Mouse (Mus musculus) urinary bladder, adult 18-20 months (tissue): ENCODE results near the gene Iars2.
A peak's percentile ranks its signal among the peaks of the same experiment; 100 is the strongest.
"Not testable (repeated sequence)": the region's sequence is repeated elsewhere in the genome, so short reads cannot be mapped to it uniquely, and the experiment has no call there.

Source experiments
- DNase-seq, 2 experiments: peaks; one replicate each; pipeline ENCODE4 v3.0.0; 2022; ENCODE audit warnings: low spot score in 2 of 2, mixed read lengths in 2 of 2

Iars2 gene

DNA sequence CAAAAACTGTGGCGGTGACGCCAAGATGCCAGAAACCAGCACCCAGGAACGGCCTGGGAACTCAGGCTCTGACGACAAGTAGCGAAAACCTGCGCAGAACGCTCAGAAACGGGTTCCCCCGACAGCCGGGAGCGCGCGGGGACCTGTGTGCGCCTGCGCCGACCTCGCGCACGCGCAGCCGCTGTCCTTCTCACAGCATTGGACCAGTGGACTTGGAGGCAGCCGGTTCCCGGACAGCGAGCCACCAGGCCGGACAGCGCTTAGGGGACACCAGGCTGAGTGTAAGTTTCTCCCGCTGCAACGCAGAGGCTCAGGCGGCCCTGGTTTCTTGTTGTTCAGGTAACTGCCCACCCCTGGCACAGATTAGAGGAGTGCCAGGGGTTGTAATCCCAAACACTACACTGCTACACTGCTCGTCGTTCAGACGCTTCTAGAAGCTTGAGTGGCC lies 2.8 kb upstream of the Iars2 start, which contains the start of gene Bpnt1:
TSS of gene Bpnt1 (plus strand) at position 167 of the 448 bp plus-strand sequence.
- DNase-seq = peak; percentile 72 to 81

DNA sequence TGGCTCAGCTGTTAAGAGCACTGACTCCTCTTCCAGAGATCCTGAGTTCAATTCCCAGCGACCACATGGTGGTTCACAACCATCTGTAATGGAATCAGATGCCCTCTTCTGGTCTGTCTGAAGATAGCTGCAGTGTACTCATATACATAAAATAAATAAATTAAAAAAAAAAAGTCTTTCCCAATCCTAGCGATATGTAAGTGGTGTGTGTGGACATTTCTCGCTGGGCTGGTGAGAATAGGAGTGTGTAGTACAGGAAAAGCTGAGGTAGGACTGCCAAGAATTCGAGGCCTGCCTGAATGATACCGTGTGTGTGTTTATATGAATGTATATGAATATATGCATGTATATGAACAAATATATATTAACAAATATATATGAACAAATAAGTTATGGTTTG lies 2.2 kb upstream of the Iars2 start:
- DNase-seq = no peak

- no peak for DNase-seq
Observed at GRCm38 (mm10) chr1:185329851-185330250, 655 bp upstream of the Iars2 start.

GRCm38 (mm10) chr1:185327754-185328345 lies 1.3 kb downstream of the Iars2 start:
- DNase-seq = not testable (repeated sequence)

DNA sequence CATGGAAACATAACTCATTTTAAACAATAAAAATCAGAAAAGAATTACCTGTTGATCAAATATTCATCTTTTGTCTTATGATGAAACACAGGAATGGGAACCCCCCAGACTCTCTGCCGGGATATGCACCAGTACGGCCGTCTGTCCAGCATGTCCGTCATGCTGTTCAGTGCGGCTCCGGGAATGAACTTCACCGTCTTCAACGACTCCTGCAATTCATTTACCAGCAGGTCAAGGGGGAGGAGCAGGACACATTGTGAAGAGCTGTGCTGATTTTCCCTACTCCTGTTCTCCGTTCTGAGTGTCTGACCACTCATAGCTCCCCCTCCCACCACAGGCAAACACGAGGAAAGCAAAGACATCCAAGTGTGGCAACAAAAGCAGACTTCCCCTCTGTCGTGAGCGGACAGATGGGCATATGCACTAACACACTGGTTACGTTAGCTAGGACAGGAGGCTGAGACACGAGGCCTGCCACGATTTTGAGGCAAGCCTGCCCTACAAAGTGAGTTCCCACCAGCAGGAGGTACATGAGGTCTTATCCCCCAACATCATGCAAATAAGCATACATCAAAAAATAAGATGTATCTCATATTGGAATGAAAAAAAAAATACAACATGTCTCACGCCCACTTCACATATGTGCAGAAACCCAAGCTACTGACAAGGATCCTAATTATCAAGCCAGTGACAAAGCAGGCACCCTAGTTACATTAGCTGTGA lies 13.2 kb downstream of the Iars2 start:
- DNase-seq = no peak

- DNase-seq = no peak
Observed at GRCm38 (mm10) chr1:185314546-185314945, 14.7 kb downstream of the Iars2 start.

GRCm38 (mm10) chr1:185311949-185312348 lies 17.2 kb downstream of the Iars2 start:
- DNase-seq = no peak

GRCm38 (mm10) chr1:185308908-185309307 lies 20.3 kb downstream of the Iars2 start:
- DNase-seq = no peak

- no peak for DNase-seq
Observed at GRCm38 (mm10) chr1:185308334-185308733, 20.9 kb downstream of the Iars2 start.

GRCm38 (mm10) chr1:185307645-185308044 lies 21.6 kb downstream of the Iars2 start:
- DNase-seq = no peak

- no peak for DNase-seq
Observed at GRCm38 (mm10) chr1:185306836-185307235, 22.4 kb downstream of the Iars2 start.

DNA sequence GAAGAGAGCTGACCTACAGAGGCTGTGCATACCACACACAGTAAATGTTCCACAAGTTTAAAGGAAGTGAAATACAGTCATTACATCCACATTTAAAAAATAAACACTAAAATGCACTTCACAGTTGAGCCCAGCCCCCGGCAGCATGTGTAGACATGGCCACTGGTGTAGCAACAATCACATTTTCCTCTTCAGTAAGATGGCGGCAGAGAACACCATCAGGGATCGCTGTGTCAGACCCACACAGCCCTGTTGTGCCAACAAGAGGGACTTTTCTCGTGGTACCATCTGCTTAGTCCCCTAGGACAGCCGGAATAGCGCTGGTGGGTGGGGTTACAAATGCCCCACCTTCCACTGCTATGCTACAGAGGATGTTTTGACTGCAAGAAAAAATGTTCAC lies 26.4 kb downstream of the Iars2 start:
- no peak for DNase-seq

DNA sequence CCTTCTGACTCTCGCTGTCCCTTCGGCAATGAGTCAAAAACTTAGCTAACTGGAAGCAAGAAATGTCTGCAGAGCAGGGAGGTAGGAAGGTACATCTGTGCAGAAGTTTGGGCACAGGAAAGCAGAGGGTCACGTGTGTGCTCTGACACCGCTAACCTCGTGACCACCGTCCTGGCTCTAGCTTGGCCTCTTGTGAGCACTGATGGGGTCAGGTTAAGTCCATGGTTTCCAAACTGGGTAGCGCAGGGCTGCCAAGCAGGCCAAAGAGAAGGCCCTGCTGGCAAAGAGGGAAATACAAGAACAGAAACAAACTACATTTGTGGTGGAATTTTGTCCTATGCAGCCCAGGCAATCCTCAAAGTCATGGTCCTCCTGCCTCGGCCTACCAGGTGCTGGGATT lies 30.7 kb downstream of the Iars2 start:
- DNase-seq = no peak

- no peak for DNase-seq
Observed at GRCm38 (mm10) chr1:185296850-185297249, 32.3 kb downstream of the Iars2 start.

GRCm38 (mm10) chr1:185292646-185293360 lies 36.4 kb downstream of the Iars2 start:
- no peak for DNase-seq

DNA sequence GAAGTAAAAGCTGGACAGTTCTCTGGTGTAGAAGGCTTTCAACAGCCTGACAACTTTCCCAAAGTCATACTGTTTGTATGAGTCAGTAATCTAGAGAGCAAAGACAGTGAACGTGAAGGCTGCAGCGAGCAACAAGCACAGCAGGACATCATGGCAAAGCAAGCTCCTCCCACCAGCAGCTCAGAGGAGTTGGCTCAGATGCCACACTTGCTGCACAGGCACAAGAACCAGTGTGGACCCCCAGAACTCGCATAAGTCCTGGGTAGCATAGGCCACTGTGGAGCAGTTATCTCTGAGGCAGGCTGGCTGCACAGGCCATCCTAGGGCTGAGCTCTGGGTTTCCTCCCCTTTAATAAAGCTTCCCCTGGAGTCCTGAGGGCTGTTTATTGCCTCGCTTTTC lies 37.9 kb downstream of the Iars2 start:
- no peak for DNase-seq

- DNase-seq = peak in 1 of 2 experiments; percentile 17
Observed at GRCm38 (mm10) chr1:185289231-185289630, 40.0 kb downstream of the Iars2 start.

- DNase-seq = no peak
Observed at GRCm38 (mm10) chr1:185287066-185287465, 42.1 kb downstream of the Iars2 start.

DNA sequence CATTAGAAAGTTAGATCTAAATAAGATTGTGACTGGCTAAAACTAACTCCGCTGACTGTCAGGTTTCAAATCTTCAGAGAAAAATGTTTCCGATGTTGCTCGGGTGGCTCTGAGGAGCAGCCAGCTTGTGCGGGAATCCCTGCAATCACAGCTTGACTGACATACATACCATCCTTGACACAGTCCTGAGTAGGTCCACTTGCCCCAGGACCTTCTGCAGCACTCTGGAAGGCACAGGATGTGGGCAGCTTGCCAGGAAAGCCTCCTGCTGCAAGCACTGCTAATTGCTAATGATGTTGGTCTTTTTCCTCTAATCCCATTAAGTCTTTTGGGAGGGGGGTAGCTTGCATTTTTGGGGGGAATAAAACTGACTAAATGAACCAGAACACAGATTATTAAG lies 44.0 kb downstream of the Iars2 start:
- DNase-seq = no peak

DNA sequence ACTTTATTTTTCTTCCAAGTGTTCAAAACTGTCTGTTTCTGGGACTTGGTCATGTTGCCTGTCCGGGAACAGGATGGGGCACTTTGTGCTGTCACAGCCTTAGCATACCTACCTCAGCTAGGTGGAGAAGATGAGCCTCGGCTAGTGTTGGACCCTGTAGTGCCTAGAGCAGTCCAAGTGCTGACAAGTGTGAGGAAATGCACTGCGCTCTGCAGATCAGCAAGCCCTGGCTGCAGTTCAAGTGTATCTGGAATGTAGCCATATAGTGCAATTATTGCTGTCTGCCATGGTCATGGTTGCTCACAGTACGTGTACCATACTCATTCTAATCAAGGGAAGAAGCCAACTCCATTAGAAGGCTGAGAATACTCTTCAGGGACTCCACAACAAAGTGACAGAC lies 44.5 kb downstream of the Iars2 start:
- DNase-seq = no peak

DNA sequence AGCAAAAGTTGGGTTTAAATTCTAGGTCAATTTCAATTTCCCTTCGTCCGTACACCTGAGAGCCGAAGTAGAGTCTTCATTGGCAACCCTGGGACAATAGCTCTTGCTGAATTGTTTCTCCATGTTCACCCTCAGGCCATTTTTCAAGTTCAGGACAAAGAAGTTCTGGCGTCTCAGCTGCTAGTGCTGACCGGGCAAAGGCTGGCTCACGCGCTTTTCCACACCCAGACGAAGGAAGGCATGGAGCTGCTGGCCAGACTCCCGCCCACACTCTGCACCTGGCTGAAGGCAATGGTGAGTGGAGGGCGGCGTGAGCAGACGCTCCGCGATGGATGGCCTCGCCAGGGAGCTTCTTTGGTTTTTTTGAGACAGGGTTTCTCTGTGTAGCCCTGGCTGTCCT lies 45.9 kb downstream of the Iars2 start:
- DNase-seq = no peak

DNA sequence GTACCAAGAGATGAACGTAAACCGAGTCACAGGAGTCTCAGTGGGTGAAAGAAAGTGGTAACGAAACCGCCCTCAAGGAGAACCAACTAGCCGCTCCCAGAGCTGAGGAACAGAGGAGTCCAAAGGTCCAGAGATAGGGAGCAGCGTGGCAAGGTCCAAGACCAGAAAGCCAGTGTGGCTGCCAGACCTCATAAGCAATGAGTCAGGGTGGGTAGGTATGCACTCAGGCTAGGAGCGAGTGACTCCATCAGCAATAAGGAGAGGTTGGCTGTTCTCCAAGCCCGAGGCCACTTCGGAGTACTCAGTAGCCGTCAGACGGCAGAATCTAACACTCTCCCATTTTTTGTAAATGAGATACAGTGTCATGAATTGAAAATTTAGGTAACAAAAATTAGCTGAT lies 46.4 kb downstream of the Iars2 start:
- DNase-seq = no peak

DNA sequence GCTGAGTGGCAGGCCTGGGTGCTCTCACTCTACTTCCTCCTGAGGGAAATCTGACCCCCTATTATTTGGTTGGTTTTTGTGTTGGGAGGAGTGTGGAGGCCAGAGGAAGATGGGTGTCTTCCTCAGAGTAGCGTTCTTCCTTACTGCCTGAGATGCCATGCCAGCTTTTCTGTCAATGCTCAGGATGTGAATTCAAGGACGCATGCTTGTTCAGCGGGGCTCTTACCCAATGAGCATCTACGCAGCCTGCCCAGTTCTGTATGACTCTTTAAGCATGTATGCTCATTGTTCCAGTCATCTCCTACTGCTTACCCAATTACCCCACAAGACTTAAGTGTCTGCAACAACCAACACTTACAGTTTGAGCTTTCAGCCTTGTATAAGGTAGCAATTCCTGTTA lies 48.6 kb downstream of the Iars2 start:
- DNase-seq = no peak
